Mouse (Mus musculus) heart, adult 10 weeks (tissue): ENCODE measurements around the gene Osbpl10. TPM values are rescaled to one million over a fixed set of nuclear protein-coding genes. Genes with fewer than 3 reads are reported as not detected.

Experiments used
- polyA plus RNA-seq: library from polyadenylated mRNA; stranded (reverse); fragments of 350-450 nt; fragmentation: Illumina TruSeq; extraction: RNeasy Lipid Tissue Mini Kit (QIAGEN cat#74804); gene quantifications from one replicate; pipeline ENCODE4 v1.2.3, GENCODE M21; 2014; ENCODE audit warnings: low read depth, low replicate concordance

Gene Osbpl10
- polyA plus RNA-seq, result 2.5 TPM

DNA sequence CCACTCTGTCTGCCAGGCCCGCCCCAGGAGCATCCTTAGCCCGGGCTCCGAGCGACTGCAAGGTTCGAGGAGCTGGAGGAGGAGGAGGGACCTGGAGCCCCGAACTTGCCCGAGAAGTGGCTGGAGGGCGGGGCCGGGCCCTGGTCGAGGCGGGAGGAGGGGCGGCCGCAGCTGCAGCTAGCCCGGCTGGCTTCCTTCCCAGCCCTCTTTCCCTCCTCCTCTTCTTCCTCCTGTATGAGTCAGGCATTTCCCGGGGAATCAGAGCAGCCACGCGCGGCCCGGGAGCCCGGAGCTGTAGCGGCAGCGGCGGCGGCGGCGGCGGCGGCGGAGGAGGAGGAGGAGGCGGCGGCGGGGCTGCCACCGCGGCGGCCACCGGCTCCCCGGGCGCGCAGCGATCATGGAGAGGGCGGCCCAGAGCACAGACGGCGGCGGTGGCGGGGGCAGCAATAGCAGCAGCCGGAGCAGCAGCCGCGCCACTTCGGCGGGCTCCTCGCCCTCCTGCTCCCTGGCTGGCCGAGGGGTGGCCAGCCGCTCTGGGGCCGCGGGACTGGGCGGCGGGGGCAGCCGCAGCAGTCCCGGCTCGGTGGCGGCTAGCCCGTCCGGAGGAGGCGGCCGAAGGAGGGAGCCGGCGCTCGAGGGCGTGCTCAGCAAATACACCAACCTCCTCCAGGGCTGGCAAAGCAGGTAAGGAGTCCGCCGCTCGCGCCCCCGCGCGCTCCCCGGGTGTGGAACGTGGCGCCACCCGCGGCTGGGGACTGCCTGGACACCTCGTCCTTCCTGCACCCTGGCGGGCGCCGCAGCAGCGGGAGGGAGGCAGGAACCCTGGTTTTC lies at the start of gene Osbpl10:
TSS of gene Osbpl10 (plus strand) at position 289 of the 831 bp plus-strand sequence.

GRCm38 (mm10) chr9:114933723-114934171 lies 44.6 kb upstream of the Osbpl10 start, which contains the start of gene Gpd1l:
TSS of gene Gpd1l (minus strand) at chr9:114933987.

GRCm38 (mm10) chr9:114982689-114983360 lies 4.5 kb downstream of the Osbpl10 start, which contains the start of gene Rps27rt:
TSS of gene Rps27rt (minus strand) at chr9:114982739.

Other genes with a start within 250 kb of the Osbpl10 start
- gene Cmtm6, start 247.5 kb upstream of the Osbpl10 start, polyA plus RNA-seq, result 25.8 TPM
- 22.8 TPM for gene Cmtm7, start 196.7 kb upstream of the Osbpl10 start, polyA plus RNA-seq
- gene Cmtm8, start 134.4 kb upstream of the Osbpl10 start, polyA plus RNA-seq, result 19.1 TPM
- 43.2 TPM for gene Gpd1l, start 44.6 kb upstream of the Osbpl10 start, polyA plus RNA-seq
- gene Rps27rt, start 4.2 kb downstream of the Osbpl10 start, polyA plus RNA-seq, result 57.5 TPM